Mouse (Mus musculus): ENCODE measurements around the gene Rfc1. TPM values are rescaled to one million over a fixed set of nuclear protein-coding genes. Genes with fewer than 3 reads are reported as not detected.
A peak's percentile ranks its signal among the peaks of the same experiment; 100 is the strongest.

Rfc1 gene
- polyA plus RNA-seq, 1 experiment, result 10.2 TPM

DNA sequence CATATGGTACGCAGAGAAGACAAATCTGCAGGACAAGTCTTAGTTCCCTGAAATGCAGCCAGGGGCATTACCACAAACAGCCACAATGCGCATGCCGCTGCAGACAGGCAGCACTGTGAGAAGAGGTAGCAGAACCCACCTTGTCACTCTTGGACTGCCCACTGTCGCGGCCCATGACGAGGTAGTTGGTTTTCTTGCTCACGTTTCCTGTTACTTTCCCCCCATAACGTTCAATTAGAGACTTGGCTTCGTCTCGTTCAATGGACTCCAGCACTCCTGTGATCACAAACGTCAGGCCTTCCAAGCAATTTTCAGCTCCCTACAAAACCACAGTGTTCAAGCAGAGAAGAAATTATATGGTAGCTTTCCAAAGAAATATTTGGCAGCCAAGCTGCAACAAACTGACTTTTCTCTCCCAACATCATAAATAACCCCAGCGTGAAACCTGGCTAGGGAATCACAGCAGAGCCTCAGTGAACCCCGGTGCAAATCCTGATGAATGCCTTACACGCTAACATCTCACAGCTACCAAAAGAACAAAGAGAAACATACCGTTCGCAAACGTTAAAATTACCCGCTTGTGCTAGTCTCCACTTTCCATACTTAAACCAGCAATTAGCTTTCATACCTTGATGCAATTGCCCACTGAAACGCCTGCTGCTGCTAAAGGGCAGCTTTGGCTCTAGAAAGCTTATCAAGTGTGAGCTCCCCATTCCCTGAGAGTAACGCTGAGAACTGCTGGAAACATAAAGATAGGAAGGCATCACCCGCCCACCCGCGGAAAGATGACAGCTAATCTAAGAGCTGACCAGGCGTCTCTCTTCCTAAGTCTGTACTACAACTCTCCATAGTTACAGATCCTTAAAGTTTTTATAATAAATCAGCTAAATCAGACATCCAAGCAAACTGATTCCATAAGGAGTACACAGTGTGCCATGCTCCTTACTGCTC lies 47.4 kb downstream of the Rfc1 start:
- H3K27me3 ChIP-seq (ENCODE audit: control insufficient read depth, insufficient read depth, low read length), result no peaks in the 10 kb centered on the region
- H3K36me3 ChIP-seq (ENCODE audit: control insufficient read depth, insufficient read depth, low read length), result peaks cover 43% of the 10 kb centered on the region
- no peak overlapping the region for H3K27ac ChIP-seq (ENCODE audit: insufficient read depth, low read length)
- 87% methylated on average over 24 of the region's 24 CpGs for WGBS
- TF ChIP-seq CTCF (IDR thresholded peaks at IDR 0.05; ENCODE audit: extremely low read depth, insufficient read depth, insufficient read length, insufficient replicate concordance) (no peak), POLR2A (IDR thresholded peaks at IDR 0.05; ENCODE audit: low read depth, low read length) (no peak)
- H3K4me3 ChIP-seq (ENCODE audit: extremely low read depth, insufficient read depth, insufficient read length), result no peak overlapping the region
- no peaks in the 10 kb centered on the region for H3K4me1 ChIP-seq (ENCODE audit: control insufficient read depth, insufficient read depth, insufficient read length)
- DNase-seq (ENCODE audit: low read depth in 1 of 2, low spot score in 2 of 2), result no peak

GRCm38 (mm10) chr5:65284171-65284570 lies 51.3 kb downstream of the Rfc1 start:
- no peaks in the 10 kb centered on the region for H3K27me3 ChIP-seq (ENCODE audit: control insufficient read depth, insufficient read depth, low read length)
- H3K27ac ChIP-seq (ENCODE audit: insufficient read depth, low read length), result no peak overlapping the region
- H3K36me3 ChIP-seq (ENCODE audit: control insufficient read depth, insufficient read depth, low read length), result peaks cover 33% of the 10 kb centered on the region
- TF ChIP-seq CTCF (IDR thresholded peaks at IDR 0.05; ENCODE audit: extremely low read depth, insufficient read depth, insufficient read length, insufficient replicate concordance) (peak; percentile 34; the same call in 1 of the 2 replicates), POLR2A (IDR thresholded peaks at IDR 0.05; ENCODE audit: low read depth, low read length) (no peak)
- H3K4me1 ChIP-seq (ENCODE audit: control insufficient read depth, insufficient read depth, insufficient read length), result no peaks in the 10 kb centered on the region
- H3K4me3 ChIP-seq (ENCODE audit: extremely low read depth, insufficient read depth, insufficient read length), result no peak overlapping the region
- WGBS, result 92% methylated on average over 3 of the region's 3 CpGs
- peak in 1 of 2 experiments; percentile 14 for DNase-seq (ENCODE audit: low read depth in 1 of 2, low spot score in 2 of 2)

GRCm38 (mm10) chr5:65281216-65281615 lies 54.3 kb downstream of the Rfc1 start:
- no peaks in the 10 kb centered on the region for H3K27me3 ChIP-seq (ENCODE audit: control insufficient read depth, insufficient read depth, low read length)
- TF ChIP-seq CTCF (IDR thresholded peaks at IDR 0.05; ENCODE audit: extremely low read depth, insufficient read depth, insufficient read length, insufficient replicate concordance), result no peak
- no peak for TF ChIP-seq POLR2A (IDR thresholded peaks at IDR 0.05; ENCODE audit: low read depth, low read length)
- no peak overlapping the region for H3K27ac ChIP-seq (ENCODE audit: insufficient read depth, low read length)
- H3K36me3 ChIP-seq (ENCODE audit: control insufficient read depth, insufficient read depth, low read length), result peaks cover 32% of the 10 kb centered on the region
- WGBS, result 97% methylated on average over 3 of the region's 3 CpGs
- no peaks in the 10 kb centered on the region for H3K4me1 ChIP-seq (ENCODE audit: control insufficient read depth, insufficient read depth, insufficient read length)
- H3K4me3 ChIP-seq (ENCODE audit: extremely low read depth, insufficient read depth, insufficient read length), result no peak overlapping the region
- no peak for DNase-seq (ENCODE audit: low read depth in 1 of 2, low spot score in 2 of 2)

- DNase-seq (ENCODE audit: low read depth in 1 of 2, low spot score in 2 of 2), result no peak
- Histone ChIP-seq H3K4me3 (ENCODE audit: extremely low read depth, insufficient read depth, insufficient read length) (no peak overlapping the region), H3K27ac (ENCODE audit: insufficient read depth, low read length) (no peak overlapping the region), H3K4me1 (ENCODE audit: control insufficient read depth, insufficient read depth, insufficient read length) (no peaks in the 10 kb centered on the region), H3K27me3 (ENCODE audit: control insufficient read depth, insufficient read depth, low read length) (no peaks in the 10 kb centered on the region), H3K36me3 (ENCODE audit: control insufficient read depth, insufficient read depth, low read length) (peaks cover 26% of the 10 kb centered on the region)
- 93% methylated on average over 6 of the region's 6 CpGs for whole genome bisulfite sequencing
- TF ChIP-seq POLR2A (IDR thresholded peaks at IDR 0.05; ENCODE audit: low read depth, low read length) (no peak), CTCF (IDR thresholded peaks at IDR 0.05; ENCODE audit: extremely low read depth, insufficient read depth, insufficient read length, insufficient replicate concordance) (no peak)
These were observed 56.3 kb downstream of the Rfc1 start for GRCm38 (mm10) chr5:65279133-65279651.

- TF ChIP-seq POLR2A (IDR thresholded peaks at IDR 0.05; ENCODE audit: low read depth, low read length) (no peak), CTCF (IDR thresholded peaks at IDR 0.05; ENCODE audit: extremely low read depth, insufficient read depth, insufficient read length, insufficient replicate concordance) (no peak)
- H3K36me3 ChIP-seq (ENCODE audit: control insufficient read depth, insufficient read depth, low read length), result peaks cover 41% of the 10 kb centered on the region
- WGBS, result 88% methylated on average over 3 of the region's 3 CpGs
- no peaks in the 10 kb centered on the region for H3K4me1 ChIP-seq (ENCODE audit: control insufficient read depth, insufficient read depth, insufficient read length)
- no peak for DNase-seq (ENCODE audit: low read depth in 1 of 2, low spot score in 2 of 2)
- H3K4me3 ChIP-seq (ENCODE audit: extremely low read depth, insufficient read depth, insufficient read length), result no peak overlapping the region
- H3K27ac ChIP-seq (ENCODE audit: insufficient read depth, low read length), result no peak overlapping the region
- H3K27me3 ChIP-seq (ENCODE audit: control insufficient read depth, insufficient read depth, low read length), result no peaks in the 10 kb centered on the region
These were observed 61.5 kb downstream of the Rfc1 start for GRCm38 (mm10) chr5:65273966-65274365.

DNA sequence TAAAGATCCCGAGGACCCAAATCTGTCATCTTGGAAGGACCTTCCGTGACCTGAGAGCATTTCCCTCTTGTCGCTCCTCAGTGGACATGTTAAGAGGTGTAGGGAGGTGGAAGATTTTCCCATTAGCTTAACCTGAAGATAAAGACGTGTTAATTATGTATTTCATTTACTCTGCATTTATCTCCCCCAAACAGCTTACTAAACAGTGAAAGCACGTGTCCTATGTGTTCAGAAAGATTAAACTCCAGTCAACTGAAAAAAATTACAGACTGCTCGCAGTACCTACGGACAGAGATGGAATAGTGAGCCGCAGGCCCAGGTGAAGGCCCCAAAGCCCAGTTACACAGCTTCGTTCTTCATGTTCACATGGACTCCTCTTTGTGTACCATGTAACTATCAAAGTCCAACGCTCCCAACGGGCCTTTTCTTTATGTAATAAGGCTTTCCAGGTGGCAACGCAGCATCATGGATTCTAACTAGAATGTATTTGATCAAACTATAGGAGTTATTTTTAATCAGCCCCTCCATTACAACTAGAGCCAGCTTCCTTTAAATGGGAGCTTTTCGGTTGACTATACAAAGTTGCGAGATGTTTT lies 77.5 kb downstream of the Rfc1 start:
- TF ChIP-seq CTCF (IDR thresholded peaks at IDR 0.05; ENCODE audit: extremely low read depth, insufficient read depth, insufficient read length, insufficient replicate concordance) (no peak), POLR2A (IDR thresholded peaks at IDR 0.05; ENCODE audit: low read depth, low read length) (no peak)
- 91% methylated on average over 14 of the region's 14 CpGs for WGBS
- no peaks in the 10 kb centered on the region for H3K4me1 ChIP-seq (ENCODE audit: control insufficient read depth, insufficient read depth, insufficient read length)
- H3K27me3 ChIP-seq (ENCODE audit: control insufficient read depth, insufficient read depth, low read length), result no peaks in the 10 kb centered on the region
- H3K36me3 ChIP-seq (ENCODE audit: control insufficient read depth, insufficient read depth, low read length), result peaks cover 19% of the 10 kb centered on the region
- no peak for DNase-seq (ENCODE audit: low read depth in 1 of 2, low spot score in 2 of 2)
- no peak overlapping the region for H3K27ac ChIP-seq (ENCODE audit: insufficient read depth, low read length)
- no peak overlapping the region for H3K4me3 ChIP-seq (ENCODE audit: extremely low read depth, insufficient read depth, insufficient read length)
